8 mouse cellular contexts compared by ENCODE assay signal in genomic region chr2:166079961-166080885, GRCm38 (mm10).
DNase-seq lines count a peak whose midpoint lies in the region; ATAC-seq lines count a peak whose summit lies in the region.

No protein-coding gene starts in this region.

- peaks cover 16% of the 10 kb centered on the region for H3K36me3 ChIP-seq in neural tube, embryonic 11.5 days (ENCODE audit: control insufficient read depth, insufficient read depth, low read length)
- peaks cover 51% of the 10 kb centered on the region for H3K36me3 ChIP-seq in heart, embryonic 12.5 days
- peaks cover 94% of the 10 kb centered on the region for H3K36me3 ChIP-seq in limb, embryonic 12.5 days
- H3K36me3 ChIP-seq in stomach, embryonic 16.5 days (ENCODE audit: control insufficient read depth, insufficient read depth, low read length) = 0 out of 2 replicates have a peak, but pooled peaks cover under 1% of the 10 kb centered on the region

- no peaks in the 10 kb centered on the region for H3K27me3 ChIP-seq in neural tube, embryonic 11.5 days (ENCODE audit: control insufficient read depth, insufficient read depth, low read length)
- H3K27me3 ChIP-seq in heart, embryonic 12.5 days (replicated peaks) = no peaks in the 10 kb centered on the region
- H3K27me3 ChIP-seq in limb, embryonic 12.5 days = no peaks in the 10 kb centered on the region
- no peaks in the 10 kb centered on the region for H3K27me3 ChIP-seq in stomach, embryonic 16.5 days (ENCODE audit: control insufficient read depth, insufficient read depth, low read length)

- DNase-seq in neural tube, embryonic 11.5 days (ENCODE audit: low spot score) = peak; percentile 52
- DNase-seq in neural tube, embryonic 10.5 days (ENCODE audit: extremely low spot score, low spot score) = no peak
- DNase-seq in B cell, adult 2 months = no peak
- no peak for DNase-seq in right cerebral cortex, postnatal 4 days

- no peak for ATAC-seq in neural tube, embryonic 11.5 days (ENCODE audit: insufficient read depth, low FRiP score, low TSS enrichment)
- ATAC-seq in common myeloid progenitor, adult 5-6 weeks (replicated peaks; ENCODE audit: low read depth, poor library complexity, severe bottlenecking) = peak; percentile 72
- ATAC-seq in heart, embryonic 12.5 days (ENCODE audit: insufficient number of reproducible peaks, low FRiP score) = peak; percentile 84
- no peak for ATAC-seq in limb, embryonic 12.5 days (ENCODE audit: insufficient number of reproducible peaks, insufficient read depth, low FRiP score, low TSS enrichment, low read depth)
- peak; percentile 78 for ATAC-seq in stomach, embryonic 16.5 days (ENCODE audit: insufficient read depth, low FRiP score)

- WGBS in neural tube, embryonic 11.5 days = 64% methylated on average over 17 of the region's 17 CpGs
- WGBS in heart, embryonic 12.5 days = 39% methylated on average over 17 of the region's 17 CpGs
- WGBS in limb, embryonic 12.5 days = 59% methylated on average over 17 of the region's 17 CpGs
- 44% methylated on average over 17 of the region's 17 CpGs for WGBS in stomach, embryonic 16.5 days

- no peaks in the 10 kb centered on the region; the same call in 1 of the 2 replicates for H3K4me1 ChIP-seq in neural tube, embryonic 11.5 days (ENCODE audit: control insufficient read depth, insufficient read depth, low read length)
- peaks cover 49% of the 10 kb centered on the region for H3K4me1 ChIP-seq in heart, embryonic 12.5 days (replicated peaks)
- peaks cover 3% of the 10 kb centered on the region; the same call in 1 of the 2 replicates for H3K4me1 ChIP-seq in limb, embryonic 12.5 days (replicated peaks)
- peaks cover 12% of the 10 kb centered on the region for H3K4me1 ChIP-seq in stomach, embryonic 16.5 days (ENCODE audit: control insufficient read depth, insufficient read depth, low read length)

- H3K4me3 ChIP-seq in neural tube, embryonic 11.5 days (ENCODE audit: low read depth, low read length) = no peak overlapping the region
- peak overlapping the region; percentile 39 for H3K4me3 ChIP-seq in heart, embryonic 12.5 days
- no peak overlapping the region for H3K4me3 ChIP-seq in limb, embryonic 12.5 days (replicated peaks)
- no peak overlapping the region; the same call in 1 of the 2 replicates for H3K4me3 ChIP-seq in stomach, embryonic 16.5 days (replicated peaks; ENCODE audit: low read length)

- H3K9me3 ChIP-seq in neural tube, embryonic 11.5 days (ENCODE audit: control insufficient read depth, low read length) = no peaks in the 10 kb centered on the region
- no peaks in the 10 kb centered on the region for H3K9me3 ChIP-seq in heart, embryonic 12.5 days (replicated peaks)
- no peaks in the 10 kb centered on the region for H3K9me3 ChIP-seq in limb, embryonic 12.5 days
- no peaks in the 10 kb centered on the region for H3K9me3 ChIP-seq in stomach, embryonic 16.5 days (replicated peaks; ENCODE audit: control insufficient read depth, low read length)

- no peak overlapping the region for H3K4me2 ChIP-seq in neural tube, embryonic 11.5 days (ENCODE audit: low read depth)
- peak overlapping the region; percentile 67 for H3K4me2 ChIP-seq in heart, embryonic 12.5 days
- no peak overlapping the region for H3K4me2 ChIP-seq in limb, embryonic 12.5 days
- H3K4me2 ChIP-seq in stomach, embryonic 16.5 days (ENCODE audit: low read depth, low read length) = peak overlapping the region; percentile 47

- no peak overlapping the region for H3K9ac ChIP-seq in neural tube, embryonic 11.5 days (ENCODE audit: low read length)
- peak overlapping the region; percentile 66 for H3K9ac ChIP-seq in heart, embryonic 12.5 days
- no peak overlapping the region for H3K9ac ChIP-seq in limb, embryonic 12.5 days (replicated peaks)
- peak overlapping the region; percentile 49 for H3K9ac ChIP-seq in stomach, embryonic 16.5 days (ENCODE audit: low read length)

- no peak overlapping the region for H3K27ac ChIP-seq in neural tube, embryonic 11.5 days (ENCODE audit: low read depth, low read length)
- H3K27ac ChIP-seq in heart, embryonic 12.5 days (ENCODE audit: poor library complexity, severe bottlenecking) = peak overlapping the region; percentile 98
- 0 out of 2 replicates have a peak overlapping the region, but pooled peaks have one; percentile 17 for H3K27ac ChIP-seq in limb, embryonic 12.5 days
- H3K27ac ChIP-seq in stomach, embryonic 16.5 days (ENCODE audit: low read length) = peak overlapping the region; percentile 72

Comparison
In these comparisons a context has a peak if more than half of its experiments do, and no peak if none do; other contexts are left out.
1. ATAC-seq: peak in common myeloid progenitor, adult 5-6 weeks (single experiment), heart, embryonic 12.5 days (single experiment) and stomach, embryonic 16.5 days (single experiment); none in neural tube, embryonic 11.5 days (single experiment) and limb, embryonic 12.5 days (single experiment).
2. H3K4me2 ChIP-seq: peak in heart, embryonic 12.5 days (single experiment) and stomach, embryonic 16.5 days (single experiment); none in neural tube, embryonic 11.5 days (single experiment) and limb, embryonic 12.5 days (single experiment).
3. H3K9ac ChIP-seq: peak in heart, embryonic 12.5 days (single experiment) and stomach, embryonic 16.5 days (single experiment); none in neural tube, embryonic 11.5 days (single experiment) and limb, embryonic 12.5 days (single experiment).